Mouse (Mus musculus) ES-E14 (cell line): ENCODE measurements around the gene Fam181a. TPM values are rescaled to one million over a fixed set of nuclear protein-coding genes. Genes with fewer than 3 reads are reported as not detected.

Experiments
- DNase-seq: peaks from one replicate; pipeline ENCODE4 v3.0.0-alpha.2; 2013; ENCODE audit warnings: low read depth, low spot score
- H3K27ac ChIP-seq: 2 replicates; pipeline ENCODE4 v1.5.1; 2012; ENCODE audit warnings: low read depth, mild to moderate bottlenecking, low read length, moderate library complexity, mixed read lengths; ENCODE audit not compliant: poor library complexity, insufficient read depth, severe bottlenecking
- H3K36me3 ChIP-seq: 2 replicates; pipeline ENCODE4 v1.6.1; 2012; ENCODE audit warnings: mild to moderate bottlenecking, low read length, moderate library complexity, mixed read lengths; ENCODE audit not compliant: control insufficient read depth, poor library complexity, insufficient read depth, severe bottlenecking
- H3K4me1 ChIP-seq, 2 experiments: fragments of 150-350 bp in 1 of 2; sonication (generic) in 1 of 2; 2 replicates each; pipeline ENCODE4 v1.6.1; 2012; ENCODE audit warnings: low read length in 2 of 2, mild to moderate bottlenecking in 1 of 2, mixed read lengths in 1 of 2; ENCODE audit not compliant: control insufficient read depth in 2 of 2, insufficient read depth in 2 of 2, poor library complexity in 1 of 2
- H3K4me3 ChIP-seq, 2 experiments: fragments of 150-350 bp in 1 of 2; sonication (generic) in 1 of 2; 2 replicates each; pipeline ENCODE4 v1.5.1; 2012; ENCODE audit warnings: low read length in 2 of 2, low read depth in 1 of 2, mild to moderate bottlenecking in 1 of 2, mixed read lengths in 1 of 2; ENCODE audit not compliant: insufficient read depth in 1 of 2, poor library complexity in 1 of 2, severe bottlenecking in 1 of 2
- H3K9ac ChIP-seq: 2 replicates; pipeline ENCODE4 v1.6.1; 2012; ENCODE audit warnings: low read depth, mild to moderate bottlenecking, low read length, mixed read lengths; ENCODE audit not compliant: poor library complexity, insufficient read depth, severe bottlenecking
- H3K9me3 ChIP-seq: fragments of 150-350 bp; sonication (generic); 2 replicates; pipeline ENCODE4 v1.6.1; 2012; ENCODE audit warnings: low read depth, mild to moderate bottlenecking, low read length; ENCODE audit not compliant: control insufficient read depth, insufficient read depth
- CHD2 ChIP-seq: IDR thresholded peaks from 2 replicates; pipeline ENCODE4 v1.6.1; 2014; ENCODE audit warnings: mild to moderate bottlenecking, low read depth, low read length, inconsistent platforms
- HCFC1 ChIP-seq: IDR thresholded peaks from 2 replicates; pipeline ENCODE4 v1.6.1; 2012; ENCODE audit warnings: low read length, inconsistent platforms, borderline replicate concordance; ENCODE audit not compliant: insufficient read depth
- MAFK ChIP-seq: IDR thresholded peaks from 2 replicates; pipeline ENCODE4 v1.6.1; 2014; ENCODE audit warnings: mild to moderate bottlenecking, low read depth, low read length, inconsistent platforms; ENCODE audit not compliant: insufficient read depth
- ZC3H11A ChIP-seq: IDR thresholded peaks from 2 replicates; pipeline ENCODE4 v1.6.1; 2012; ENCODE audit warnings: low read depth, mild to moderate bottlenecking, inconsistent platforms, low read length, borderline replicate concordance
- ZNF384 ChIP-seq: IDR thresholded peaks from 2 replicates; pipeline ENCODE4 v1.6.1; 2012; ENCODE audit warnings: low read depth, low read length, inconsistent platforms
- in situ Hi-C, 2 experiments: fragments of 600-800 bp; cut with MboI; formaldehyde crosslinking; loops; one replicate each; pipeline ENCODE4 v1.15.1; 2025; ENCODE audit warnings: low sequenced_read_pairs in 2 of 2, inconsistent platforms in 1 of 2; ENCODE audit not compliant: unreplicated experiment in 2 of 2
- total RNA-seq: library from RNA; depleted of rRNA; stranded (reverse); fragments of 300-350 nt; gene quantifications from 2 replicates; pipeline ENCODE4 v1.2.3, GENCODE M21; 2012

The Fam181a gene
- total RNA-seq, 1 experiment: not detected

GRCm38 (mm10) chr12:103326569-103326968 lies 15.8 kb downstream of the Fam181a start:
- Histone ChIP-seq H3K4me1 (peaks cover 0 to 8% of the 10 kb centered on the region in 2 experiments; a peak in 1 of 4 replicates), H3K36me3 (no peaks in the 10 kb centered on the region), H3K9me3 (no peaks in the 10 kb centered on the region), H3K27ac (no peak overlapping the region), H3K9ac (no peak overlapping the region), H3K4me3 (no peak overlapping the region)
- in situ Hi-C loops: no loop called here
- no peak for DNase-seq
- no peak for TF ChIP-seq ZNF384
- TF ChIP-seq ZC3H11A: no peak

- TF ChIP-seq ZNF384 (no peak), MAFK (no peak), CHD2 (no peak), HCFC1 (no peak), ZC3H11A (no peak)
- DNase-seq: no peak
- Histone ChIP-seq H3K4me1 (peaks cover 0 to 8% of the 10 kb centered on the region in 2 experiments; a peak in 1 of 4 replicates), H3K9ac (no peak overlapping the region), H3K27ac (no peak overlapping the region), H3K4me3 (no peak overlapping the region), H3K36me3 (no peaks in the 10 kb centered on the region), H3K9me3 (no peaks in the 10 kb centered on the region)
- in situ Hi-C loops: no loop called here
These were observed 16.3 kb downstream of the Fam181a start for GRCm38 (mm10) chr12:103327107-103327506.

GRCm38 (mm10) chr12:103328448-103329191 lies 17.8 kb downstream of the Fam181a start:
- Histone ChIP-seq H3K9ac (no peak overlapping the region), H3K27ac (no peak overlapping the region), H3K4me3 (no peak overlapping the region), H3K9me3 (no peaks in the 10 kb centered on the region), H3K36me3 (no peaks in the 10 kb centered on the region), H3K4me1 (peaks cover 0 to 8% of the 10 kb centered on the region in 2 experiments; a peak in 1 of 4 replicates)
- TF ChIP-seq MAFK: no peak
- TF ChIP-seq ZNF384: no peak
- no peak for TF ChIP-seq ZC3H11A
- no peak for TF ChIP-seq HCFC1
- no peak for TF ChIP-seq CHD2
- in situ Hi-C loops: no loop called here
- no peak for DNase-seq

GRCm38 (mm10) chr12:103331491-103331890 lies 20.7 kb downstream of the Fam181a start:
- TF ChIP-seq HCFC1: no peak
- TF ChIP-seq MAFK: no peak
- no peak for TF ChIP-seq CHD2
- no peak for TF ChIP-seq ZC3H11A
- TF ChIP-seq ZNF384: no peak

GRCm38 (mm10) chr12:103332879-103333278 lies 22.1 kb downstream of the Fam181a start:
- no peak for DNase-seq

More at GRCm38 (mm10) chr12:103331491-103331890, 20.7 kb downstream of the Fam181a start:
- Histone ChIP-seq H3K9ac (no peak overlapping the region), H3K4me1 (peaks cover 0 to 1% of the 10 kb centered on the region in 2 experiments; a peak in 1 of 4 replicates), H3K36me3 (no peaks in the 10 kb centered on the region), H3K9me3 (no peaks in the 10 kb centered on the region), H3K4me3 (no peak overlapping the region), H3K27ac (no peak overlapping the region)
- in situ Hi-C loops: no loop called here
- no peak for DNase-seq

More at GRCm38 (mm10) chr12:103332879-103333278, 22.1 kb downstream of the Fam181a start:
- no peaks in the 10 kb centered on the region for H3K9me3 ChIP-seq
- TF ChIP-seq MAFK (no peak), CHD2 (no peak), HCFC1 (no peak), ZNF384 (no peak), ZC3H11A (no peak)
- no peaks in the 10 kb centered on the region for H3K36me3 ChIP-seq
- in situ Hi-C loops: no loop called here
- H3K4me1 ChIP-seq: no peaks in the 10 kb centered on the region
- no peak overlapping the region for H3K27ac ChIP-seq
- no peak overlapping the region for H3K4me3 ChIP-seq
- H3K9ac ChIP-seq: no peak overlapping the region
